In genomic region chr11:90494981-90495380, GRCm38 (mm10) we compare ENCODE assay signal across 25 mouse cellular contexts.
DNase-seq lines count a peak whose midpoint lies in the region; ATAC-seq and TF ChIP-seq lines count a peak whose summit lies in the region.
"Had no signal": no experiment of that assay in that cellular context is flagged by ENCODE, and none has a peak within 500 bp of the region (broad histone marks: within the 10 kb centered on the region; RNA-seq: fewer than 3 reads in every experiment).

No protein-coding gene starts in this region.

- peak; percentile 28 for DNase-seq in forebrain, embryonic 14.5 days (ENCODE audit: low spot score)
- no peak for DNase-seq in forebrain, embryonic 10.5 days (ENCODE audit: extremely low spot score, low spot score)
- DNase-seq in midbrain, postnatal 0 days (ENCODE audit: low spot score), result peak; percentile 2
- no peak for DNase-seq in midbrain, embryonic 14.5 days
- DNase-seq in cerebellum, postnatal 25 days, result no peak
- DNase-seq: adrenal gland, adult 8-10 months; adrenal gland, postnatal 25 days; B cell, adult 2 months; cerebellum, adult 18-20 months; cerebellum, adult 9-10 months; cerebellum, postnatal 14 days; gastrocnemius, postnatal 10 days; gastrocnemius, postnatal 36 days; heart, postnatal 14 days; kidney, adult 11 months; kidney, adult 8-10 months had no signal

- TF ChIP-seq CTCF in midbrain, postnatal 0 days (IDR thresholded peaks at IDR 0.05), result no peak

- H3K4me1 ChIP-seq in forebrain, embryonic 14.5 days (ENCODE audit: control insufficient read depth, insufficient read depth, low read length), result no peaks in the 10 kb centered on the region
- H3K4me1 ChIP-seq in forebrain, embryonic 10.5 days, result peaks cover 9% of the 10 kb centered on the region
- H3K4me1 ChIP-seq in midbrain, postnatal 0 days (ENCODE audit: insufficient read depth, low read length), result no peaks in the 10 kb centered on the region
- H3K4me1 ChIP-seq in midbrain, embryonic 14.5 days (ENCODE audit: control insufficient read depth, insufficient read depth, low read length), result no peaks in the 10 kb centered on the region
- 0 out of 2 replicates have a peak, but pooled peaks cover 2% of the 10 kb centered on the region for H3K4me1 ChIP-seq in embryonic facial prominence, embryonic 15.5 days
- H3K4me1 ChIP-seq: forebrain, embryonic 12.5 days; hindbrain, embryonic 12.5 days; hindbrain, embryonic 15.5 days; intestine, embryonic 15.5 days had no signal

- H3K27me3 ChIP-seq in forebrain, embryonic 14.5 days (replicated peaks; ENCODE audit: control insufficient read depth, insufficient read depth, low read length), result no peaks in the 10 kb centered on the region
- no peaks in the 10 kb centered on the region for H3K27me3 ChIP-seq in forebrain, embryonic 10.5 days (ENCODE audit: poor library complexity, severe bottlenecking)
- no peaks in the 10 kb centered on the region for H3K27me3 ChIP-seq in midbrain, postnatal 0 days (ENCODE audit: insufficient read depth, low read length)
- no peaks in the 10 kb centered on the region for H3K27me3 ChIP-seq in midbrain, embryonic 14.5 days (ENCODE audit: control insufficient read depth, insufficient read depth, low read length)
- H3K27me3 ChIP-seq in embryonic facial prominence, embryonic 15.5 days, result no peaks in the 10 kb centered on the region
- H3K27me3 ChIP-seq: CH12.LX; forebrain, embryonic 12.5 days; heart, embryonic 13.5 days; hindbrain, embryonic 12.5 days; hindbrain, embryonic 15.5 days; intestine, embryonic 15.5 days had no signal

- 14% methylated on average over 1 of the region's 1 CpGs for WGBS in forebrain, embryonic 14.5 days
- WGBS in forebrain, embryonic 10.5 days, result 32% methylated on average over 1 of the region's 1 CpGs
- WGBS in midbrain, postnatal 0 days, result 59% methylated on average over 1 of the region's 1 CpGs
- 86% methylated on average over 1 of the region's 1 CpGs for WGBS in midbrain, embryonic 14.5 days
- 37% methylated on average over 1 of the region's 1 CpGs for WGBS in embryonic facial prominence, embryonic 15.5 days

- no peak overlapping the region for H3K9ac ChIP-seq in forebrain, embryonic 14.5 days (ENCODE audit: low read length)
- H3K9ac ChIP-seq in midbrain, postnatal 0 days (replicated peaks; ENCODE audit: low read length, poor library complexity, severe bottlenecking), result no peak overlapping the region
- H3K9ac ChIP-seq in midbrain, embryonic 14.5 days (replicated peaks; ENCODE audit: low read length), result no peak overlapping the region
- H3K9ac ChIP-seq in embryonic facial prominence, embryonic 15.5 days, result no peak overlapping the region
- H3K9ac ChIP-seq: forebrain, embryonic 12.5 days; heart, embryonic 13.5 days; hindbrain, embryonic 12.5 days; hindbrain, embryonic 15.5 days; intestine, embryonic 15.5 days had no signal

- no peak for ATAC-seq in forebrain, embryonic 14.5 days
- ATAC-seq in midbrain, postnatal 0 days (ENCODE audit: low FRiP score), result no peak
- no peak for ATAC-seq in midbrain, embryonic 14.5 days (ENCODE audit: low FRiP score, low TSS enrichment)
- no peak for ATAC-seq in embryonic facial prominence, embryonic 15.5 days (ENCODE audit: insufficient number of reproducible peaks, low FRiP score, low TSS enrichment, low read depth)
- ATAC-seq: forebrain, embryonic 16.5 days; intestine, embryonic 15.5 days had no signal

- no peak overlapping the region for H3K4me2 ChIP-seq in forebrain, embryonic 14.5 days (ENCODE audit: low read length)
- H3K4me2 ChIP-seq in midbrain, postnatal 0 days (ENCODE audit: low read depth, low read length, poor library complexity, severe bottlenecking), result no peak overlapping the region
- H3K4me2 ChIP-seq in midbrain, embryonic 14.5 days (ENCODE audit: low read length), result no peak overlapping the region
- no peak overlapping the region for H3K4me2 ChIP-seq in embryonic facial prominence, embryonic 15.5 days (replicated peaks)
- H3K4me2 ChIP-seq: forebrain, embryonic 12.5 days; heart, embryonic 13.5 days; hindbrain, embryonic 12.5 days; hindbrain, embryonic 15.5 days; intestine, embryonic 15.5 days had no signal

- H3K9me3 ChIP-seq in forebrain, embryonic 14.5 days (replicated peaks; ENCODE audit: control insufficient read depth, low read length), result no peaks in the 10 kb centered on the region
- no peaks in the 10 kb centered on the region for H3K9me3 ChIP-seq in forebrain, embryonic 10.5 days
- no peaks in the 10 kb centered on the region for H3K9me3 ChIP-seq in midbrain, postnatal 0 days (ENCODE audit: low read length)
- no peaks in the 10 kb centered on the region for H3K9me3 ChIP-seq in midbrain, embryonic 14.5 days (ENCODE audit: control insufficient read depth, low read length)
- no peaks in the 10 kb centered on the region for H3K9me3 ChIP-seq in embryonic facial prominence, embryonic 15.5 days (replicated peaks)
- H3K9me3 ChIP-seq: forebrain, embryonic 12.5 days; G1E; heart, embryonic 13.5 days; hindbrain, embryonic 12.5 days; hindbrain, embryonic 15.5 days; intestine, embryonic 15.5 days had no signal

- H3K27ac ChIP-seq in forebrain, embryonic 14.5 days (ENCODE audit: low read depth, low read length), result no peak overlapping the region
- no peak overlapping the region for H3K27ac ChIP-seq in forebrain, embryonic 10.5 days
- H3K27ac ChIP-seq in midbrain, postnatal 0 days (ENCODE audit: low read depth, low read length), result no peak overlapping the region
- H3K27ac ChIP-seq in midbrain, embryonic 14.5 days (replicated peaks; ENCODE audit: low read depth, low read length), result no peak overlapping the region
- 0 out of 2 replicates have a peak overlapping the region, but pooled peaks have one; percentile 23 for H3K27ac ChIP-seq in embryonic facial prominence, embryonic 15.5 days (replicated peaks)
- H3K27ac ChIP-seq: forebrain, embryonic 12.5 days; heart, embryonic 13.5 days; hindbrain, embryonic 12.5 days; hindbrain, embryonic 15.5 days; intestine, embryonic 15.5 days had no signal

- H3K36me3 ChIP-seq in forebrain, embryonic 14.5 days (ENCODE audit: control insufficient read depth, insufficient read depth, low read length), result no peaks in the 10 kb centered on the region
- H3K36me3 ChIP-seq in forebrain, embryonic 10.5 days (replicated peaks), result peaks cover 26% of the 10 kb centered on the region
- peaks cover 2% of the 10 kb centered on the region; the same call in 1 of the 2 replicates for H3K36me3 ChIP-seq in midbrain, postnatal 0 days (ENCODE audit: insufficient read depth, low read length)
- H3K36me3 ChIP-seq in midbrain, embryonic 14.5 days (ENCODE audit: control insufficient read depth, insufficient read depth, low read length), result peaks cover 6% of the 10 kb centered on the region; the same call in 1 of the 2 replicates
- H3K36me3 ChIP-seq in embryonic facial prominence, embryonic 15.5 days, result peaks cover 10% of the 10 kb centered on the region; the same call in 1 of the 2 replicates
- H3K36me3 ChIP-seq: G1E; hindbrain, embryonic 15.5 days; intestine, embryonic 15.5 days had no signal

- no peak overlapping the region for H3K4me3 ChIP-seq in forebrain, embryonic 14.5 days (ENCODE audit: low read depth, low read length)
- H3K4me3 ChIP-seq in forebrain, embryonic 10.5 days, result no peak overlapping the region
- H3K4me3 ChIP-seq in midbrain, postnatal 0 days (ENCODE audit: low read depth, low read length), result no peak overlapping the region
- H3K4me3 ChIP-seq in midbrain, embryonic 14.5 days (replicated peaks; ENCODE audit: low read depth, low read length), result no peak overlapping the region
- H3K4me3 ChIP-seq in embryonic facial prominence, embryonic 15.5 days (replicated peaks), result no peak overlapping the region
- H3K4me3 ChIP-seq: forebrain, embryonic 12.5 days; heart, embryonic 13.5 days; hindbrain, embryonic 12.5 days; hindbrain, embryonic 15.5 days; intestine, embryonic 15.5 days had no signal

Comparison
In these comparisons a context has a peak if more than half of its experiments do, and no peak if none do; other contexts are left out.
1. DNase-seq: peak in forebrain, embryonic 14.5 days (single experiment) and midbrain, postnatal 0 days (single experiment); none in forebrain, embryonic 10.5 days (single experiment), midbrain, embryonic 14.5 days (single experiment) and cerebellum, postnatal 25 days (0 of 2).